Mouse (Mus musculus) G1E (cell line): Measurements from ENCODE around the gene Eml2. TPM values are rescaled to one million over a fixed set of nuclear protein-coding genes. Genes with fewer than 3 reads are reported as not detected.

Source experiments
- ATAC-seq: 2 replicates; pipeline ENCODE4 v1.8.0; 2016; ENCODE audit warnings: mild to moderate bottlenecking; ENCODE audit not compliant: insufficient number of reproducible peaks, poor library complexity, low FRiP score, severe bottlenecking; ENCODE audit errors: extremely low read depth
- DNase-seq: peaks from one replicate; pipeline ENCODE4 v3.0.0; 2012; ENCODE audit warnings: low spot score
- H3K27me3 ChIP-seq: 2 replicates; pipeline ENCODE4 v1.6.1; 2012; ENCODE audit warnings: mild to moderate bottlenecking, low read length, inconsistent platforms; ENCODE audit not compliant: insufficient read depth
- H3K36me3 ChIP-seq: replicated peaks from 2 replicates; pipeline ENCODE3; 2012; ENCODE audit warnings: mild to moderate bottlenecking, inconsistent platforms
- H3K4me1 ChIP-seq: 2 replicates; pipeline ENCODE4 v1.6.1; 2012; ENCODE audit warnings: low read depth, low read length, inconsistent platforms, mixed read lengths; ENCODE audit not compliant: insufficient read depth
- H3K4me3 ChIP-seq: 2 replicates; pipeline ENCODE4 v1.5.1; 2012; ENCODE audit warnings: low read depth, mild to moderate bottlenecking, inconsistent platforms, low read length, moderate library complexity, mixed read lengths
- H3K9me3 ChIP-seq: replicated peaks from 2 replicates; pipeline ENCODE4 v1.6.1; 2012; ENCODE audit warnings: inconsistent platforms
- CTCF ChIP-seq: IDR thresholded peaks from 2 replicates; pipeline ENCODE4 v1.5.1; 2012; ENCODE audit warnings: low read depth, low read length, inconsistent platforms, mixed read lengths
- GATA1 ChIP-seq: IDR thresholded peaks from 2 replicates; pipeline ENCODE4 v1.6.1; 2012; ENCODE audit warnings: borderline replicate concordance, low read length, inconsistent platforms, mixed read lengths
- GATA2 ChIP-seq: IDR thresholded peaks from 2 replicates; pipeline ENCODE4 v1.6.1; 2012; ENCODE audit warnings: low read depth, low read length, inconsistent platforms, borderline replicate concordance
- POLR2AphosphoS5 ChIP-seq: IDR thresholded peaks from 2 replicates; pipeline ENCODE4 v1.6.1; 2012; ENCODE audit warnings: low read depth, low read length, inconsistent platforms; ENCODE audit not compliant: insufficient replicate concordance
- TAL1 ChIP-seq: conservative IDR thresholded peaks from 2 replicates; pipeline ENCODE4 v1.6.1; 2012; ENCODE audit warnings: low read depth, low read length, inconsistent platforms, mixed read lengths
- polyA plus RNA-seq: library from polyadenylated mRNA; stranded (reverse); fragments of >175 nt; gene quantifications from 2 replicates; pipeline ENCODE4 v1.2.3, GENCODE M21; 2012
- total RNA-seq, 2 experiments: library from RNA; stranded (forward) in 1 of 2; stranded (reverse) in 1 of 2; fragments of 200-1000 nt in 1 of 2; fragments of >200 nt in 1 of 2; fragmentation: Nextera tagmentation in 1 of 2; gene quantifications; 2 replicates each; pipeline ENCODE4 v1.2.3; 2014 to 2017

The Eml2 gene
- 13.6 and 19.0 TPM in 2 replicates for total RNA-seq (2014; fragmentation: Nextera tagmentation)
- total RNA-seq (2017), result 14.3 and 15.1 TPM in 2 replicates
- 25.4 and 27.2 TPM in 2 replicates for polyA plus RNA-seq

DNA sequence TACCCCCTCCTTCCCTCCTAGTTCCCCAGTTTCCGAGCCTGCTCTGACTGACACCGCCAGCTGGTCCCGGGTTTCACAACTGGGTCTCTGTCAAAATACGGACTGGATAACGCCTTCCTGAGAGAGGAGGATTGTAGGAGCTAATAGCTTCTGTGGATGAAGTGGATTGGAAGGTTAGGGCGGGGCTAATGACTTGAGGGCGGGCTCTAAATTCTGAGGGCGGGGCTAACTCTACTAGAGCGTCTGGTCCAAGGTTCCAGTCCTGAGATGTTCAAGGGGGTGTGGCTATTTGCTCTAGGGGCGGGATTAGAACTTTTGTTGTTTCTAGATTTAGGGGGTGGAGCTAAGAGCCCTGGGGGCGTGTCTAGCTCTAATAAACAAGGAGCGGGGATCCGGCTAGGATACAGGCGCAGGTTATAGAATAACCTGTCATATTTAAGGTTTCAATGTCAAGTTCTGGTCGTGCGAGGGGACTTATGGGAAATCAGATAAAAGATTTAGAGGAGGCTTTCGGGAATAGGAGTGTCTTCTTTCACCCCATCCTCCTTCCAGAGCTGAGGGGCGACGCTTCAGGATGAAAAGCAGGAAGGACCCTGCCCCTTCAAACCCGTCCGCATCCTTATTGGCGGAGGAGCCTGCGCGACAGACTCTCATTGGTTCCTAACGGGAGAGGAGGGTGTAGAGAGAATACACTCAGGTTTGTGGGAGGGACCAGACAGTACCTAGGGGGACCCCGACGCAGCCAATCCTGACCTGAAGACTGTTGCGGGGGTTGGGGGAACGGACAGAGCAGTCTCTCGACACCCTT is at the start of gene Eml2:
Eml2 (plus strand) TSS at position 714 of the 808 bp plus-strand sequence.
- peaks cover 9% of the 10 kb centered on the region for H3K9me3 ChIP-seq
- DNase-seq, result no peak
- H3K4me3 ChIP-seq, result no peak within 1 kb of the TSS
- TF ChIP-seq GATA1 (no peak), POLR2AphosphoS5 (no peak)
- peaks cover 44% of the 10 kb centered on the region for H3K27me3 ChIP-seq
- H3K36me3 ChIP-seq, result no peaks in the 10 kb centered on the region
- ATAC-seq, result no peak
- H3K4me1 ChIP-seq, result peaks cover 58% of the 10 kb centered on the region

DNA sequence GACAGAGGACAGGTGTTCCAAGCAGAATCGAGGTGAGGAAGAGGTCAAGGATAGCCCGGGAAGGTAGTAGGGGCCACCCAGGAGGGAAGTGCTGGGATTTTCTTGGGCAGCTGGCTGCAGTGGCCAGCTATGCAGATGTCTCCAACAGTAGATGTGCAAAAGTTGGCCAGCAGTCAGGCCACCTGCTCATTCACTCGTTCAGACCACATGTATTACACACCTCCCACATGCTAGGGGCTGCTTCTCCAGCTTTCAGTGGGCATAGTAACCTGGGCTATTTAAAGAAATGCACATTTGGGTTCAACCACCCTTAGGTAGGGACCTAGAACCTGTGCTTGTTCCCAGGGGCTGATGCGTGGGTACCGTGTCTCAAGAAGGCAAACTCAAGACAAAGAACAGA is 48.5 kb upstream of the Eml2 start:
- ATAC-seq, result no peak
- peaks cover 70% of the 10 kb centered on the region for H3K36me3 ChIP-seq
- no peak overlapping the region for H3K4me3 ChIP-seq
- TF ChIP-seq TAL1 (no peak), POLR2AphosphoS5 (no peak)
- no peaks in the 10 kb centered on the region for H3K27me3 ChIP-seq
- peaks cover 23% of the 10 kb centered on the region for H3K4me1 ChIP-seq
- DNase-seq, result no peak
- H3K9me3 ChIP-seq, result no peaks in the 10 kb centered on the region

DNA sequence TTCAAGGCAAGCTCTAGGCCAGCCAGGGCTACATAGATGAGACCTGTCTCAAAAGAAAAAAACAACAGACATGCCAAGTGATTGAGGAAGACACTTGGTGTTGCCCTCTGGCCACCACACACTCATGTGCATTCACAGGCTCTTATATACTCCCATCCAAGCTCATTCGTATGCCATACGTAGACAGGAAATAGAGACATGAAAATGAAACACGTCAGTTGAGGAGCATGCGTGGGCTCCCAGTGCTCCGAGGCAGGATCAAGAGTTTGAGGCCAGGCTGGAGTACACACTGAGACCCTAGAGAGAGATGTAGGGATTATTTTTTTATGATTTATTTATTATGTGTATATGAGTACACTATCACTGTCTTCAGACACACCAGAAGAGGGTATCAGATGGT is 46.8 kb upstream of the Eml2 start:
- Histone ChIP-seq H3K9me3 (no peaks in the 10 kb centered on the region), H3K27me3 (no peaks in the 10 kb centered on the region), H3K36me3 (peaks cover 76% of the 10 kb centered on the region), H3K4me3 (no peak overlapping the region), H3K4me1 (peaks cover 23% of the 10 kb centered on the region)
- no peak for TF ChIP-seq CTCF
- no peak for DNase-seq
- ATAC-seq, result no peak

DNA sequence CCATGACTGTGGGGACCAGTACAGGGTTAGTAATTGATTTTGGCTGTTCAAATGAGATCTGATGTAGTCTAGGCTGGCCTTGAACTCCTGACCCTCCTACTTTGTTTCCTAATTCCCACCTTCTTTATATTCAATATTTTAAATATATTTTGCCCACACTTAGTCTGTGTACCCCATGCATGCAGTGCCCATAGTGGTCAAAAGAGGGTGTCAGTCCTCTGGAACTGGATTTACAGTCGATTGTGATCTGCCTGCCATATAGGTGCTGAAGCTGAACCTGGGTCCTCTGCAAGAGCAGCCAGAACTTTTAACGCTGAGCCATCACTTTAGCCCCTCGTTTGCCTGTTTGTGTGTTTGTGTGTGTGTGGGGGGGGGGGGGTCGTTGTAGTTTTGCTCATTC is 45.6 kb upstream of the Eml2 start:
- Histone ChIP-seq H3K4me3 (no peak overlapping the region), H3K36me3 (peaks cover 77% of the 10 kb centered on the region), H3K4me1 (peaks cover 23% of the 10 kb centered on the region), H3K27me3 (no peaks in the 10 kb centered on the region), H3K9me3 (no peaks in the 10 kb centered on the region)
- no peak for DNase-seq
- ATAC-seq, result no peak
- no peak for TF ChIP-seq POLR2AphosphoS5
- no peak for TF ChIP-seq GATA1
- no peak for TF ChIP-seq CTCF
- no peak for TF ChIP-seq TAL1
- TF ChIP-seq GATA2, result no peak

DNA sequence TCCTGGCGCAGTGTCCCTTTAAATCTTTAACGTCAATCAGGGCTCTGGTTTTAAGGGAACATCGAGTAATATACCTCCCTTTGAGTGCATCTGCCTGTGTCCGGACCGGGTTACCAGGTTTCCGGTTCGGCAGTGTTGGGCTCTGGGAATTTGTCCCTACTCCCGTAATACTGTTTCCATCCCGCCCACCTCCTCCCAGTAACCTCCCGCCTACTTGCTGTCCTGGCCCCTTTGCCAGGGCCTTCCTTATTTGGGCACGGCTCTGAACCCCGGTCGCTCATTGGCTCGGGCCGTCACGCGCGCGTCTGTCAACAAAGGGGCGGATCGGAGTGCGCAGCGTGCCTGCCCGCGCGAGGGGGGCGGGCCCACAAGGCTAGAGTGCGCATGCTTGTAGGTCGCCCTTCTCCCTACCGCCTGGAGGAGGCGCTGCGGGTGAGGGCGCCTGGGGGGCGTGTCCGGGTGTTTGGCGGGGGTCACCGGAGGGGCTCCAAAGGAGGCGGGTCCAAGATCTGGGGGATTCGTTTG is 44.8 kb upstream of the Eml2 start:
- Histone ChIP-seq H3K4me3 (peak overlapping the region; percentile 67; the same call in 1 of the 2 replicates), H3K36me3 (peaks cover 77% of the 10 kb centered on the region), H3K9me3 (no peaks in the 10 kb centered on the region), H3K4me1 (peaks cover 24% of the 10 kb centered on the region), H3K27me3 (no peaks in the 10 kb centered on the region)
- no peak for TF ChIP-seq TAL1
- no peak for TF ChIP-seq GATA1
- 0 out of 2 replicates have a peak, but pooled peaks have one; percentile 21 for TF ChIP-seq CTCF
- peak; percentile 94 for DNase-seq
- ATAC-seq, result peak; percentile 97

DNA sequence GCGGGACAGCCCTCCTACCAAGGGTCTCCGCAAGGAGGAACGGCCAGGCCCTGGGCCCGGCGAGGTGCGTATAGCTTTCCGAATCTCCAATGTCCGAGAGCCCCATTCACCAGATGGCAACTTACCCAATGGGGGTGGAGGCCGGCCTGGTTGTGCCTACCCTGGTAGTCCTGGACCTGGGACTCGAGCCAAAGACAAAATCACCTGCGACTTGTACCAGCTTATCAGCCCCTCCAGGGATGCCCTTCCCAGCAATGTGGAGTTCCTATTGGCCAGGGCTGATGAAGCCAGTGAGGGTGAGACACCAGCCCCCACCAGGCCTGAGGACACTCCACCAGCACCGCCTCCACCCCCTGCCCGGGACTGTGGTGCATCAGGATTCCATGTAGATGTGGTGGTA is 40.1 kb upstream of the Eml2 start:
- Histone ChIP-seq H3K9me3 (no peaks in the 10 kb centered on the region), H3K36me3 (peaks cover 84% of the 10 kb centered on the region), H3K4me1 (peaks cover 18% of the 10 kb centered on the region), H3K4me3 (no peak overlapping the region), H3K27me3 (no peaks in the 10 kb centered on the region)
- ATAC-seq, result no peak
- DNase-seq, result no peak
- TF ChIP-seq GATA2 (no peak), CTCF (no peak), GATA1 (no peak), TAL1 (no peak), POLR2AphosphoS5 (no peak)
